Mouse (Mus musculus): ENCODE measurements at regions not wholly inside any gene's neighbourhood (a gene's known extent, or its start where the extent isn't known, plus 50 kb on each side); places are given as distances from the start of the nearest gene placed in this dataset.
A peak's percentile ranks its signal among the peaks of the same experiment; 100 is the strongest.

DNA sequence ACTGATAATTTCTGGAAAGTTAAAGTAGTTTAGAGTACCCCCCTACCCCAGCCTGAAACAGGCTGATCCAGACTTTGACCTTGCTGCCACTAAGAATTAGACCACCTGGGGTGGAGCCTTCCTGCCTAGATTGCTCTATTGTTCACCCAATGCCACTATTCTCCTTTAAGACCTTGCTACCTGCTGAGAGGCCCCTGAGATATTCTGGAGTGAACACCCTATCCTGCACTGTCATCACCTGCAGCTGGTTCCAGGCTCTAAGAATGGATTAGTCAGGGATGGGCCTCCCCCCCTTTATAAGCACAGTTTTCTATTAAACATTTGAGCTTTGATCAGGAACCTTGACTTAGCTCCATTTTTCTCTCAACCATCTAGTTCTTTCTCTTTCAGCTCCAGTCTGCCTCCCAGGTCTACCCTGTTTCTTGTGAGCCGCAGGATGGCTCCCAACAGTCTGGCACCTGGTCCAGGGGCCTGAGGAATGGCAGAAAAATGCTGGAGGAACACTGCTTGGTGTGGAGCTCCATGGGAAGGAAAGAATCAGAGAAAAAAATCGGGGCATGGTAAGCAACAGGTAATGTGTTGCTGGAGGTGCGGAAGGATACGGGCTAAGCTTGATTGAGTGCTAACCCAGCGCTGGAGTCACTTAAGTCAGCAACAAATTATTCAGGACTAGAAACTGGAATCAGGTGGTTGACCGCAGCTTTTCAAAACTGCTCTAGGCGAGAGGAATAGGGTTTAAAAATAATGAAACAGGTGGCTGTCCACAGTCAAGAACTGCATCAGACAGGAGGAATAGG, 1073.7 kb upstream of the Gje1 start:
- Histone ChIP-seq H3K27me3 (ENCODE audit: control insufficient read depth, insufficient read depth, low read length) (no peaks in the 10 kb centered on the region), H3K4me1 (ENCODE audit: control insufficient read depth, insufficient read depth, low read length) (no peaks in the 10 kb centered on the region), H3K27ac (ENCODE audit: low read depth, low read length) (no peak overlapping the region), H3K4me3 (ENCODE audit: low read depth, low read length) (no peak overlapping the region), H3K9ac (ENCODE audit: low read depth, low read length) (no peak overlapping the region), H3K36me3 (ENCODE audit: control insufficient read depth, insufficient read depth, low read length) (no peaks in the 10 kb centered on the region), H3K9me3 (replicated peaks; ENCODE audit: control insufficient read depth, low read length) (no peaks in the 10 kb centered on the region), H3K4me2 (no peak overlapping the region)
- ATAC-seq (replicated peaks; ENCODE audit: insufficient number of reproducible peaks, low FRiP score, low TSS enrichment), result no peak
- 41% methylated on average over 7 of the region's 7 CpGs for WGBS (ENCODE audit: insufficient replicate concordance)

- 15% methylated on average over 6 of the region's 6 CpGs for WGBS (ENCODE audit: insufficient replicate concordance)
- Histone ChIP-seq H3K4me3 (ENCODE audit: low read depth, low read length) (peak overlapping the region; percentile 12; the same call in 1 of the 2 replicates), H3K36me3 (ENCODE audit: control insufficient read depth, insufficient read depth, low read length) (no peaks in the 10 kb centered on the region), H3K4me2 (peak overlapping the region; percentile 51), H3K9ac (ENCODE audit: low read depth, low read length) (peak overlapping the region; percentile 43; the same call in 1 of the 2 replicates), H3K4me1 (ENCODE audit: control insufficient read depth, insufficient read depth, low read length) (no peaks in the 10 kb centered on the region), H3K27ac (ENCODE audit: low read depth, low read length) (no peak overlapping the region), H3K9me3 (replicated peaks; ENCODE audit: control insufficient read depth, low read length) (no peaks in the 10 kb centered on the region), H3K27me3 (ENCODE audit: control insufficient read depth, insufficient read depth, low read length) (no peaks in the 10 kb centered on the region)
- peak; percentile 76; the same call in 1 of the 2 replicates for ATAC-seq (replicated peaks; ENCODE audit: insufficient number of reproducible peaks, low FRiP score, low TSS enrichment)
These were observed 1042.1 kb upstream of the Gje1 start for GRCm38 (mm10) chr10:15759983-15760723.

- Histone ChIP-seq H3K4me3 (ENCODE audit: low read depth, low read length) (no peak overlapping the region), H3K9me3 (replicated peaks; ENCODE audit: control insufficient read depth, low read length) (no peaks in the 10 kb centered on the region), H3K36me3 (ENCODE audit: control insufficient read depth, insufficient read depth, low read length) (no peaks in the 10 kb centered on the region), H3K9ac (ENCODE audit: low read depth, low read length) (peak overlapping the region; percentile 43; the same call in 1 of the 2 replicates), H3K4me1 (ENCODE audit: control insufficient read depth, insufficient read depth, low read length) (no peaks in the 10 kb centered on the region), H3K4me2 (peak overlapping the region; percentile 51), H3K27ac (ENCODE audit: low read depth, low read length) (no peak overlapping the region), H3K27me3 (ENCODE audit: control insufficient read depth, insufficient read depth, low read length) (no peaks in the 10 kb centered on the region)
- WGBS (ENCODE audit: insufficient replicate concordance), result 15% methylated on average over 3 of the region's 3 CpGs
- ATAC-seq (replicated peaks; ENCODE audit: insufficient number of reproducible peaks, low FRiP score, low TSS enrichment), result peak; percentile 26; the same call in 1 of the 2 replicates
These were observed 1041.6 kb upstream of the Gje1 start for GRCm38 (mm10) chr10:15759576-15759975.

GRCm38 (mm10) chr10:15757503-15757902, 1039.5 kb upstream of the Gje1 start:
- Histone ChIP-seq H3K4me1 (ENCODE audit: control insufficient read depth, insufficient read depth, low read length) (no peaks in the 10 kb centered on the region), H3K4me3 (ENCODE audit: low read depth, low read length) (no peak overlapping the region)
- 47% methylated on average over 1 of the region's 1 CpGs for WGBS (ENCODE audit: insufficient replicate concordance)

DNA sequence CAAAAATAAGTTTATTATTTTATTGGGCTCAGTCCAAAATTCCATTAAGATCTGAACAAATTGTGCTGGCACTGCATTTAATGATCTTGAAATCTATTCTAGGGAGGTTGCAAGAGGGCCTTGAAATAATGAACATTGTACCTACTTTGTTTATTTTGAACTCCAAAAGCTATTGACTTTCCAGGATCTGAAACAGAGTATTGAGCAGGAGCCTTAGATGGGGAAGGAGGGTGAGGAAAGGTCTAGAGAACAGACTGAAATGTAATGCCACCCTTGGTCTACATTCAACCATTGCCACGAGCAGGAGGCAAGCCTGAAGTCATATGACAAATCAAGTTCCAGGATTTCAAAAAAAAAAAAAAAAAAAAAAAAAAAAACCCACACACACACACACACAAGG, 1028.9 kb upstream of the Gje1 start:
- no peak for ATAC-seq (replicated peaks; ENCODE audit: insufficient number of reproducible peaks, low FRiP score, low TSS enrichment)
- no peaks in the 10 kb centered on the region for H3K27me3 ChIP-seq (ENCODE audit: control insufficient read depth, insufficient read depth, low read length)
- no peak overlapping the region for H3K9ac ChIP-seq (ENCODE audit: low read depth, low read length)
- H3K4me3 ChIP-seq (ENCODE audit: low read depth, low read length), result no peak overlapping the region
- 61% methylated on average over 1 of the region's 1 CpGs for WGBS (ENCODE audit: insufficient replicate concordance)
- no peaks in the 10 kb centered on the region for H3K4me1 ChIP-seq (ENCODE audit: control insufficient read depth, insufficient read depth, low read length)
- no peaks in the 10 kb centered on the region for H3K36me3 ChIP-seq (ENCODE audit: control insufficient read depth, insufficient read depth, low read length)
- no peak overlapping the region for H3K27ac ChIP-seq (ENCODE audit: low read depth, low read length)
- no peaks in the 10 kb centered on the region for H3K9me3 ChIP-seq (replicated peaks; ENCODE audit: control insufficient read depth, low read length)
- no peak overlapping the region for H3K4me2 ChIP-seq

More at GRCm38 (mm10) chr10:15757503-15757902, 1039.5 kb upstream of the Gje1 start:
- no peak overlapping the region for H3K4me2 ChIP-seq
- no peak for ATAC-seq (replicated peaks; ENCODE audit: insufficient number of reproducible peaks, low FRiP score, low TSS enrichment)
- no peaks in the 10 kb centered on the region for H3K9me3 ChIP-seq (replicated peaks; ENCODE audit: control insufficient read depth, low read length)
- no peaks in the 10 kb centered on the region for H3K27me3 ChIP-seq (ENCODE audit: control insufficient read depth, insufficient read depth, low read length)
- H3K36me3 ChIP-seq (ENCODE audit: control insufficient read depth, insufficient read depth, low read length), result no peaks in the 10 kb centered on the region
- no peak overlapping the region for H3K27ac ChIP-seq (ENCODE audit: low read depth, low read length)
- no peak overlapping the region for H3K9ac ChIP-seq (ENCODE audit: low read depth, low read length)

DNA sequence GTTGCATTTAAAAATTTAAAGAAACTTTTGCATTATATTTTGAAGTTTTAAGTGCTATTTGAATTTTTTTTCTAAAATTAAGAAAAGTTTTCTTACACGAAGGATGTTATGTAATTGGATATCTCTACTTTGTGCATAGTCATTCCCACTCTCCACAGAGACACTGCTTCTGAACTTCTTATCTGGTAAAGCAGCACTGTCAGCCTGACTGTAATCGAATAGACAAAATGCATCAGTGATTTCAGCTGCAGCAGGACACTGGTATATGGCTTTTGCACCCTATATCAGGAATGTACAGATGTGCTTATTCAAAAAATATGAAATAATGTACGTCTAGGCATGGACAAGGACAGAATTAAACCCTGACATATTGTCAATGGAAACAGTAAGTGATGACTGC, 1020.6 kb upstream of the Gje1 start:
- Histone ChIP-seq H3K9ac (ENCODE audit: low read depth, low read length) (no peak overlapping the region), H3K27me3 (ENCODE audit: control insufficient read depth, insufficient read depth, low read length) (no peaks in the 10 kb centered on the region), H3K4me3 (ENCODE audit: low read depth, low read length) (no peak overlapping the region), H3K4me1 (ENCODE audit: control insufficient read depth, insufficient read depth, low read length) (no peaks in the 10 kb centered on the region), H3K27ac (ENCODE audit: low read depth, low read length) (no peak overlapping the region), H3K9me3 (replicated peaks; ENCODE audit: control insufficient read depth, low read length) (no peaks in the 10 kb centered on the region), H3K4me2 (no peak overlapping the region), H3K36me3 (ENCODE audit: control insufficient read depth, insufficient read depth, low read length) (no peaks in the 10 kb centered on the region)
- peak; percentile 77; the same call in 1 of the 2 replicates for ATAC-seq (replicated peaks; ENCODE audit: insufficient number of reproducible peaks, low FRiP score, low TSS enrichment)
- 63% methylated on average over 3 of the region's 3 CpGs for WGBS (ENCODE audit: insufficient replicate concordance)

DNA sequence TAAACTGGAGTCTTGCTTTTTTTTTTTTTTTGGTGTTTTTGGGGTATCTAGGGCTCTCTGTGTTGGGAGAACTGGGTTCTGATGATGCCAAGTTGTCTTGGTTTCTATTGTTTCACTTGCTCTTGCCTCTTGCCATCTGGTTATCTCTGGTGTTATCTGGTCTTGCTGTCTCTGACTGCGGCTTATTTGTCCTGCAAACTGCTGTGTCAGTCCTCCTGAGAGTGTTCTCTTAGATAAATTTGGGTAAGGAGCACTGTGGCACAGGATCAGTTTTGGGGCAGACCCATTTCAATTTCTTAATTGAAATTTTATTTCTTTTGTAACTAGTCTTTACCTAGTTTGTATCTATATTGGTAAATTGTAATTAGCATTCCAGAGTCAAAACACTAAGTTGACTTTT, 1013.3 kb upstream of the Gje1 start:
- Histone ChIP-seq H3K4me1 (ENCODE audit: control insufficient read depth, insufficient read depth, low read length) (no peaks in the 10 kb centered on the region), H3K36me3 (ENCODE audit: control insufficient read depth, insufficient read depth, low read length) (no peaks in the 10 kb centered on the region), H3K27me3 (ENCODE audit: control insufficient read depth, insufficient read depth, low read length) (no peaks in the 10 kb centered on the region), H3K9me3 (replicated peaks; ENCODE audit: control insufficient read depth, low read length) (no peaks in the 10 kb centered on the region), H3K27ac (ENCODE audit: low read depth, low read length) (no peak overlapping the region), H3K9ac (ENCODE audit: low read depth, low read length) (no peak overlapping the region), H3K4me3 (ENCODE audit: low read depth, low read length) (no peak overlapping the region), H3K4me2 (no peak overlapping the region)
- 52% methylated on average over 1 of the region's 1 CpGs for WGBS (ENCODE audit: insufficient replicate concordance)
- ATAC-seq (replicated peaks; ENCODE audit: insufficient number of reproducible peaks, low FRiP score, low TSS enrichment), result peak; percentile 80; the same call in 1 of the 2 replicates

DNA sequence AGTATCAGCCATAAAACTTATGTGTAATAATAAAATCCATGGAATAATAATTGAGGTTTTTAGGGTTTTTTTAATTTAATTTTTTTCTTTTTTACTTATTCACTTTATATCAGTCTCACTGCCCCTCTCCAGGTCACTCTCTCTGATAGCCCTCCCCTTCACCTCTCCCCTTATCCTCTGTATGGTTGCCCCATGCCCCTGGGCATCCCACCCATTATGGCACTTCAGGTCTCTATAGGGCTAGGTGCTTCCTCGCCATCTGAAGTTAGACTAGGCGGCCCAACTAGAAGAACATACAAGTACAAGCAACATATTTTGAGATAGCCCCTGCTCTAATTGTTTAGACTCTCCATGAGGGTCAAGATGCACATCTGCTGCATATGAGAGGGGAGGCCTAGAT, 979.9 kb upstream of the Gje1 start:
- Histone ChIP-seq H3K36me3 (ENCODE audit: control insufficient read depth, insufficient read depth, low read length) (no peaks in the 10 kb centered on the region), H3K4me1 (ENCODE audit: control insufficient read depth, insufficient read depth, low read length) (no peaks in the 10 kb centered on the region), H3K27ac (ENCODE audit: low read depth, low read length) (no peak overlapping the region), H3K4me3 (ENCODE audit: low read depth, low read length) (no peak overlapping the region), H3K4me2 (no peak overlapping the region), H3K27me3 (ENCODE audit: control insufficient read depth, insufficient read depth, low read length) (no peaks in the 10 kb centered on the region), H3K9me3 (replicated peaks; ENCODE audit: control insufficient read depth, low read length) (no peaks in the 10 kb centered on the region), H3K9ac (ENCODE audit: low read depth, low read length) (no peak overlapping the region)
- no peak for ATAC-seq (replicated peaks; ENCODE audit: insufficient number of reproducible peaks, low FRiP score, low TSS enrichment)
- WGBS (ENCODE audit: insufficient replicate concordance), result 90% methylated on average over 2 of the region's 2 CpGs

All from heart, embryonic 11.5 days (tissue).